Mouse (Mus musculus) C2C12 (cell line): Measurements from ENCODE around the gene Klrc1.
"Not testable (repeated sequence)": the region's sequence is repeated elsewhere in the genome, so short reads cannot be mapped to it uniquely, and the experiment has no call there.

Experiments
- CTCF ChIP-seq: IDR thresholded peaks from one replicate; pipeline ENCODE4 v1.5.1; 2011; ENCODE audit not compliant: control insufficient read depth, insufficient read depth, insufficient read length
- FOSL1 ChIP-seq: IDR thresholded peaks from one replicate; pipeline ENCODE4 v1.8.0; 2011; ENCODE audit warnings: mild to moderate bottlenecking, low read length; ENCODE audit not compliant: poor library complexity, insufficient read depth, severe bottlenecking

DNA sequence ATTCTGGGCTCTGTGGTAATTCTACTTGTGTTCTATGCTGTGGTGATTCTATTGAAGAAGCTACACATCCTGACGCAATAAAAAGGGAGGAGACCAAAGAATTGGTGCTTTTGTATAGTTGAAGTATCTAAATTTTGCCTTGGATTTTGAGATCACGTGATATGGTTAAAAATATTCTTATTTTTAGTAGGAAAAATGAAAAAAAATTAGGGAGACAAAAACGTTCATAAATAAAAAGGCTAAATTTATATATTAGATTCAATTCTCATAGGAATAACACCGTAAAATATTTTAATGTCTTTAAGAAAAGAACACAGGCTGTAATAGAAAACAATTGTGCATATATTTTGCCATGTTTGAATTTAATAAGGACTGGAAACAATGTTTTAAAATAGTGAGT lies 18.2 kb downstream of the Klrc1 start, which contains the start of gene Klrc2:
- not testable (repeated sequence) for TF ChIP-seq CTCF, FOSL1
